Mouse (Mus musculus) frontal cortex, adult 2 months (tissue): ENCODE measurements around the gene Vmn1r152. TPM values are rescaled to one million over a fixed set of nuclear protein-coding genes. Genes with fewer than 3 reads are reported as not detected.
"Not testable (repeated sequence)": the region's sequence is repeated elsewhere in the genome, so short reads cannot be mapped to it uniquely, and the experiment has no call there.

Experiments
- DNase-seq, 2 experiments: peaks; one replicate each; pipeline ENCODE4 v3.0.0; 2022; ENCODE audit warnings: low spot score in 1 of 2; ENCODE audit errors: extremely low spot score in 1 of 2
- polyA plus RNA-seq: library from polyadenylated mRNA; depleted of rRNA; stranded (reverse); fragments of >200 nt; gene quantifications from 2 replicates; pipeline ENCODE4 v1.2.3, GENCODE M21; 2012; rRNA removed

Gene Vmn1r152
- not detected in 2 replicates for polyA plus RNA-seq

GRCm38 (mm10) chr7:22522667-22523066, at the start of gene Vmn1r152:
Gene Vmn1r152 (plus strand): TSS chr7:22522967.
- not testable (repeated sequence) for DNase-seq

GRCm38 (mm10) chr7:22499578-22499977, 23.2 kb upstream of the Vmn1r152 start, which contains the start of gene Vmn1r151:
Gene Vmn1r151 (minus strand): TSS chr7:22499678.
- not testable (repeated sequence) for DNase-seq

GRCm38 (mm10) chr7:22534787-22535186, 12.0 kb downstream of the Vmn1r152 start, which contains the start of gene Gm8677:
Gene Gm8677 (minus strand): TSS chr7:22534887.
- DNase-seq: not testable (repeated sequence)

- not testable (repeated sequence) for DNase-seq
Measured at GRCm38 (mm10) chr7:22565243-22565642, 42.5 kb downstream of the Vmn1r152 start, which contains the start of gene Gm4201. Gene Gm4201 (minus strand): TSS chr7:22565343.

Other genes starting within 250 kb of the Vmn1r152 start
- gene Gm4187, start 193.2 kb upstream of the Vmn1r152 start, polyA plus RNA-seq: not detected in 2 replicates
- gene Gm8660, start 151.9 kb upstream of the Vmn1r152 start, polyA plus RNA-seq: not detected in 2 replicates
- gene Vmn1r148, start 109.4 kb upstream of the Vmn1r152 start, polyA plus RNA-seq: not detected in 2 replicates
- not detected in 2 replicates for gene Vmn1r149, start 84.7 kb upstream of the Vmn1r152 start, polyA plus RNA-seq
- not detected in 2 replicates for gene Gm10665, start 58.9 kb upstream of the Vmn1r152 start, polyA plus RNA-seq
- gene Vmn1r151, start 23.3 kb upstream of the Vmn1r152 start, polyA plus RNA-seq: not detected in 2 replicates
- gene Gm8677, start 11.9 kb downstream of the Vmn1r152 start, polyA plus RNA-seq: not detected in 2 replicates
- not detected in 2 replicates for gene Gm4201, start 42.4 kb downstream of the Vmn1r152 start, polyA plus RNA-seq
- gene Gm4565, start 65.2 kb downstream of the Vmn1r152 start, polyA plus RNA-seq: not detected in 2 replicates
- not detected in 2 replicates for gene Vmn1r155, start 135.1 kb downstream of the Vmn1r152 start, polyA plus RNA-seq
- not detected in 2 replicates for gene Gm8693, start 169.3 kb downstream of the Vmn1r152 start, polyA plus RNA-seq
- not detected in 2 replicates for gene Gm4567, start 196.7 kb downstream of the Vmn1r152 start, polyA plus RNA-seq
- not detected in 2 replicates for gene Vmn1r157, start 238.7 kb downstream of the Vmn1r152 start, polyA plus RNA-seq